Mouse (Mus musculus) MEL (cell line): ENCODE data around the gene Abhd2. TPM values are rescaled to one million over a fixed set of nuclear protein-coding genes. Genes with fewer than 3 reads are reported as not detected.

ENCODE experiments used
- DNase-seq: peaks from one replicate; pipeline ENCODE4 v3.0.0; 2011; ENCODE audit warnings: low read depth, low spot score
- H3K27ac ChIP-seq: 2 replicates; pipeline ENCODE4 v1.5.1; 2012; ENCODE audit warnings: low read depth, mild to moderate bottlenecking, control low read depth, low read length, moderate library complexity; ENCODE audit not compliant: control insufficient read depth
- H3K27me3 ChIP-seq, 2 experiments: fragments of 150-350 bp in 1 of 2; sonication (generic) in 1 of 2; 2 replicates each; pipeline ENCODE4 v1.6.1; 2012; ENCODE audit warnings: low read length in 2 of 2, mild to moderate bottlenecking in 2 of 2, improper control_type of control experiment in 1 of 2, moderate library complexity in 1 of 2; ENCODE audit not compliant: insufficient read depth in 2 of 2, control insufficient read depth in 1 of 2
- H3K36me3 ChIP-seq, 2 experiments: 2 replicates each; pipeline ENCODE4 v1.6.1; 2012 to 2014; ENCODE audit warnings: low read length in 2 of 2, improper control_type of control experiment in 1 of 2, inconsistent platforms in 1 of 2, mild to moderate bottlenecking in 1 of 2; ENCODE audit not compliant: insufficient read depth in 2 of 2, control insufficient read depth in 1 of 2
- H3K4me1 ChIP-seq, 2 experiments: fragments of 150-350 bp in 1 of 2; sonication (generic) in 1 of 2; 2 replicates each; pipeline ENCODE4 v1.6.1; 2012; ENCODE audit warnings: low read length in 2 of 2, improper control_type of control experiment in 1 of 2, mild to moderate bottlenecking in 1 of 2; ENCODE audit not compliant: insufficient read depth in 2 of 2, control insufficient read depth in 1 of 2
- H3K4me3 ChIP-seq, 2 experiments: fragments of 150-350 bp in 1 of 2; sonication (generic) in 1 of 2; 2 replicates each; pipeline ENCODE4 v1.5.1; 2012; ENCODE audit warnings: low read depth in 2 of 2, low read length in 2 of 2, mild to moderate bottlenecking in 2 of 2, moderate library complexity in 2 of 2, control low read depth in 1 of 2, improper control_type of control experiment in 1 of 2; ENCODE audit not compliant: control insufficient read depth in 1 of 2, insufficient read depth in 1 of 2
- H3K79me2 ChIP-seq: 2 replicates; pipeline ENCODE4 v1.6.1; 2012; ENCODE audit warnings: mild to moderate bottlenecking, low read length, moderate library complexity; ENCODE audit not compliant: control insufficient read depth, poor library complexity, insufficient read depth
- H3K9ac ChIP-seq: 2 replicates; pipeline ENCODE4 v1.6.1; 2012; ENCODE audit warnings: low read depth, mild to moderate bottlenecking, control low read depth, low read length, moderate library complexity; ENCODE audit not compliant: control insufficient read depth, poor library complexity, severe bottlenecking
- H3K9me3 ChIP-seq: fragments of 150-350 bp; sonication (generic); replicated peaks from 2 replicates; pipeline ENCODE4 v1.6.1; 2012; ENCODE audit warnings: mild to moderate bottlenecking, low read length, improper control_type of control experiment, moderate library complexity; ENCODE audit not compliant: insufficient read depth
- CHD1 ChIP-seq: IDR thresholded peaks from 2 replicates; pipeline ENCODE4 v1.6.1; 2012; ENCODE audit warnings: low read depth, mild to moderate bottlenecking, inconsistent platforms, low read length, improper control_type of control experiment
- ELF1 ChIP-seq: IDR thresholded peaks from 2 replicates; pipeline ENCODE4 v1.6.1; 2014; ENCODE audit warnings: low read depth, mild to moderate bottlenecking, inconsistent platforms, low read length, improper control_type of control experiment, moderate library complexity
- GATA1 ChIP-seq: IDR thresholded peaks from 2 replicates; pipeline ENCODE4 v1.6.1; 2011; ENCODE audit warnings: low read depth, low read length, improper control_type of control experiment
- MAZ ChIP-seq: IDR thresholded peaks from 2 replicates; pipeline ENCODE4 v1.6.1; 2012; ENCODE audit warnings: low read depth, mild to moderate bottlenecking, inconsistent platforms, low read length, improper control_type of control experiment
- MEF2A ChIP-seq: IDR thresholded peaks from 2 replicates; pipeline ENCODE4 v1.6.1; 2014; ENCODE audit warnings: low read depth, mild to moderate bottlenecking, inconsistent platforms, low read length, improper control_type of control experiment; ENCODE audit not compliant: poor library complexity, insufficient replicate concordance, severe bottlenecking; ENCODE audit errors: extremely low read depth
- MXI1 ChIP-seq: IDR thresholded peaks from 2 replicates; pipeline ENCODE4 v1.6.1; 2011; ENCODE audit warnings: mild to moderate bottlenecking, low read depth, low read length, improper control_type of control experiment
- MYB ChIP-seq: IDR thresholded peaks from 2 replicates; pipeline ENCODE4 v1.6.1; 2011; ENCODE audit warnings: mild to moderate bottlenecking, low read depth, low read length, improper control_type of control experiment
- POLR2AphosphoS5 ChIP-seq: IDR thresholded peaks from 2 replicates; pipeline ENCODE4 v1.6.1; 2012; ENCODE audit warnings: low read depth, borderline replicate concordance, mild to moderate bottlenecking, inconsistent platforms, low read length, moderate library complexity, mixed read lengths
- SIN3A ChIP-seq: IDR thresholded peaks from 2 replicates; pipeline ENCODE4 v1.6.1; 2012; ENCODE audit warnings: low read length, improper control_type of control experiment, inconsistent platforms
- TAL1 ChIP-seq: IDR thresholded peaks from 2 replicates; pipeline ENCODE4 v1.6.1; 2012; ENCODE audit warnings: mild to moderate bottlenecking, inconsistent platforms, low read length, moderate library complexity, mixed read lengths
- UBTF ChIP-seq: IDR thresholded peaks from 2 replicates; pipeline ENCODE4 v1.6.1; 2012; ENCODE audit warnings: low read depth, mild to moderate bottlenecking, inconsistent platforms, low read length, improper control_type of control experiment, moderate library complexity, borderline replicate concordance; ENCODE audit not compliant: insufficient read depth
- USF1 ChIP-seq: IDR thresholded peaks from 2 replicates; pipeline ENCODE4 v1.6.1; 2014; ENCODE audit warnings: low read depth, mild to moderate bottlenecking, inconsistent platforms, low read length, improper control_type of control experiment, moderate library complexity
- USF2 ChIP-seq, 2 experiments: IDR thresholded peaks; 2 replicates each; pipeline ENCODE4 v1.6.1; 2011 to 2012; ENCODE audit warnings: improper control_type of control experiment in 2 of 2, low read length in 2 of 2, borderline replicate concordance in 1 of 2, inconsistent platforms in 1 of 2, low read depth in 1 of 2, mild to moderate bottlenecking in 1 of 2; ENCODE audit not compliant: insufficient read depth in 1 of 2
- ZKSCAN1 ChIP-seq: IDR thresholded peaks from 2 replicates; pipeline ENCODE4 v1.6.1; 2012; ENCODE audit warnings: low read depth, mild to moderate bottlenecking, inconsistent platforms, low read length, improper control_type of control experiment, moderate library complexity
- ZMIZ1 ChIP-seq: IDR thresholded peaks from 2 replicates; pipeline ENCODE4 v1.6.1; 2012; ENCODE audit warnings: low read depth, mild to moderate bottlenecking, inconsistent platforms, low read length, improper control_type of control experiment, moderate library complexity
- polyA plus RNA-seq, 2 experiments: library from polyadenylated mRNA; stranded (reverse) in 1 of 2; unstranded in 1 of 2; fragments of >175 nt in 1 of 2; fragments of >200 nt in 1 of 2; gene quantifications; 2 replicates each; pipeline versions ENCODE4 v1.2.1 to v1.2.4; 2012; ENCODE audit warnings: low replicate concordance in 2 of 2, low read depth in 1 of 2; ENCODE audit not compliant: insufficient read length in 2 of 2, insufficient read depth in 1 of 2, missing spikeins in 1 of 2
- total RNA-seq: library from RNA; depleted of rRNA; stranded (reverse); fragments of 300-350 nt; gene quantifications from 2 replicates; pipeline ENCODE4 v1.2.3, GENCODE M21; 2012

The Abhd2 gene
- total and polyA plus RNA-seq, 3 experiments, result 13.6 to 32.0 TPM; not detected in 1

GRCm38 (mm10) chr7:79278432-79278831 lies 5.4 kb downstream of the Abhd2 start:
- Histone ChIP-seq H3K79me2 (peaks cover 54% of the 10 kb centered on the region), H3K27ac (no peak overlapping the region), H3K9me3 (no peaks in the 10 kb centered on the region), H3K4me3 (no peak overlapping the region), H3K27me3 (no peaks in the 10 kb centered on the region), H3K9ac (no peak overlapping the region), H3K4me1 (peaks cover 8 to 39% of the 10 kb centered on the region in 2 experiments), H3K36me3 (peaks cover 0 to 39% of the 10 kb centered on the region in 2 experiments; a peak in 2 of 4 replicates)
- no peak for TF ChIP-seq USF2 (IDR thresholded peaks at IDR 0.05; ENCODE audit: borderline replicate concordance in 1 of 2, insufficient read depth in 1 of 2, low read depth in 1 of 2, low read length in 2 of 2)
- TF ChIP-seq MAZ, result no peak
- TF ChIP-seq POLR2AphosphoS5, result no peak
- DNase-seq, result no peak

GRCm38 (mm10) chr7:79279376-79280029 lies 6.5 kb downstream of the Abhd2 start:
- H3K4me3 ChIP-seq, result no peak overlapping the region
- H3K36me3 ChIP-seq, result peaks cover 0 to 40% of the 10 kb centered on the region in 2 experiments; a peak in 2 of 4 replicates
- no peaks in the 10 kb centered on the region for H3K9me3 ChIP-seq
- TF ChIP-seq ELF1 (0 out of 2 replicates have a peak, but pooled peaks have one; percentile 19), TAL1 (peak; percentile 55), UBTF (no peak)
- DNase-seq, result peak; percentile 42
- H3K79me2 ChIP-seq, result peaks cover 43% of the 10 kb centered on the region
- H3K27ac ChIP-seq, result no peak overlapping the region
- H3K9ac ChIP-seq, result no peak overlapping the region
- H3K27me3 ChIP-seq, result no peaks in the 10 kb centered on the region
- H3K4me1 ChIP-seq, result peaks cover 18 to 44% of the 10 kb centered on the region in 2 experiments

GRCm38 (mm10) chr7:79282883-79283670 lies 10.1 kb downstream of the Abhd2 start:
- TF ChIP-seq GATA1 (no peak), SIN3A (no peak), ZKSCAN1 (no peak), MEF2A (no peak), MYB (no peak), MXI1 (no peak; the same call in 1 of the 2 replicates), USF2 (IDR thresholded peaks at IDR 0.05; ENCODE audit: borderline replicate concordance in 1 of 2, insufficient read depth in 1 of 2, low read depth in 1 of 2, low read length in 2 of 2) (no peak), ZMIZ1 (no peak), USF1 (no peak), CHD1 (no peak)
- no peaks in the 10 kb centered on the region for H3K9me3 ChIP-seq

More at GRCm38 (mm10) chr7:79282883-79283670, 10.1 kb downstream of the Abhd2 start:
- Histone ChIP-seq H3K36me3 (peaks cover 0 to 43% of the 10 kb centered on the region in 2 experiments; a peak in 2 of 4 replicates), H3K9ac (no peak overlapping the region), H3K4me1 (peaks cover 24 to 45% of the 10 kb centered on the region in 2 experiments), H3K27ac (peak overlapping the region; percentile 32), H3K27me3 (no peaks in the 10 kb centered on the region), H3K4me3 (no peak overlapping the region), H3K79me2 (peaks cover 33% of the 10 kb centered on the region)
- DNase-seq, result peak; percentile 38
